Mouse (Mus musculus): ENCODE results near the gene Tbc1d4. TPM values are rescaled to one million over a fixed set of nuclear protein-coding genes. Genes with fewer than 3 reads are reported as not detected.

The Tbc1d4 gene
- 4.1 and 4.3 TPM in 2 replicates for polyA plus RNA-seq (2015; fragmentation: Nextera tagmentation; extraction: Ambion mirVana)

DNA sequence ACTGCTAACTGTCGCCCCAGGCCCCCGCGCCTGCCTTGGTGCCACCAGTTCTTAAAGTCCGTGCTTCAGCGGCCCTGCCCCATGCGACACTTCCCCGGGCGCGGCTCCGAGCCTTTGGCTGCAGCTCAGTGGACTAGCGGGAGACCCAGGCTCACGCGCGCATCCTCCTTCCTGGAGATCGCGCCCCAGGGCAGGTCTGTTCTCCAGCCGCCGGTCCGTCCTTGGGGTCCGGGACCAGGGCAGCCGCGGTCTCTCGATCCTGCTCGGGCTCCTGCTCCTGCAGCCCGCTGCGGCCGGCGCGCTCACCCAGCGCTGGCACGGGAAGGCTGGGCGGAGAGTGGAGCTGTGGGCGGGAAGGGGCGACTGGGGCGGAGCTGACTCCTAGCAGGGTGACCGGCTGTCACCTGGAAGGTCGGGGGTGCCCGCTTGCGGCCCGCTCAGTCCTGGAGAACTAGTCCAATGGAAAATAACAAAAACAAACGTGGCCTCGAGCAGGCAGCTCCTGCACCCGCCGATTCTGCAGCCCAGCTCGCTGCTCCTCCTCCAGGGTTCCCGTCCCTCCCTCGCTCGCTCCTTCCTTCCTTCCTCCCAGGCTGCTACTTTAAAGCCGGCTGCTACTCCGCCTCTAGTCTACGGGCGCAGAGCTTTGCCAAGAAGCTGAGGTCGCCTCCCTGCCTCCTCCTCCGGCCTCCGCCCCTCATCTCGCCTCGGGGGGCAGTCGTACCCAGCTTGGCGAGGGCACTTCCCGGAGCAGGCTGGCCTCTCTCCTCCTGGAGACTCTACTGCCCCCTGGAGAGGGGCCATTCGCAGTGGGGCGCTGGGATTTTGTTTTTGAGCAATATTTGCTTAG, at the start of gene Tbc1d4:
Gene Tbc1d4 (minus strand): TSS at position 673 of the 850 bp plus-strand sequence.
- TF ChIP-seq CTCF (IDR thresholded peaks at IDR 0.05; ENCODE audit: low read depth) = peak; percentile 87
- H3K4me1 ChIP-seq (replicated peaks; ENCODE audit: control insufficient read depth, insufficient read depth, low read length) = peaks cover 5% of the 10 kb centered on the region
- under 1% methylated on average over 60 of the region's 62 CpGs for WGBS
- ATAC-seq = peak; percentile 84
- H3K9ac ChIP-seq (ENCODE audit: low read depth, low read length) = peak within 1 kb of the TSS; percentile 53
- H3K9me3 ChIP-seq (ENCODE audit: control insufficient read depth) = no peaks in the 10 kb centered on the region
- no peaks in the 10 kb centered on the region for H3K27me3 ChIP-seq (replicated peaks; ENCODE audit: control insufficient read depth, insufficient read depth, low read length)
- peak within 1 kb of the TSS; percentile 51; the same call in 1 of the 2 replicates for H3K27ac ChIP-seq (ENCODE audit: low read depth, low read length)
- H3K36me3 ChIP-seq (ENCODE audit: control insufficient read depth, insufficient read depth) = no peaks in the 10 kb centered on the region
- peak within 1 kb of the TSS; percentile 100 for H3K4me2 ChIP-seq (replicated peaks; ENCODE audit: low read depth)
- peak within 1 kb of the TSS; percentile 84 for H3K4me3 ChIP-seq (ENCODE audit: low read depth, low read length)

GRCm38 (mm10) chr14:101656307-101656706, 47.3 kb upstream of the Tbc1d4 start:
- no peaks in the 10 kb centered on the region for H3K36me3 ChIP-seq (ENCODE audit: control insufficient read depth, insufficient read depth)
- 68% methylated on average over 10 of the region's 10 CpGs for WGBS
- H3K9me3 ChIP-seq (ENCODE audit: control insufficient read depth) = no peaks in the 10 kb centered on the region
- H3K4me2 ChIP-seq (replicated peaks; ENCODE audit: low read depth) = no peak overlapping the region
- H3K4me3 ChIP-seq (ENCODE audit: low read depth, low read length) = no peak overlapping the region
- no peak overlapping the region for H3K27ac ChIP-seq (ENCODE audit: low read depth, low read length)
- no peak for ATAC-seq
- H3K4me1 ChIP-seq (replicated peaks; ENCODE audit: control insufficient read depth, insufficient read depth, low read length) = 0 out of 2 replicates have a peak, but pooled peaks cover 2% of the 10 kb centered on the region
- TF ChIP-seq CTCF (IDR thresholded peaks at IDR 0.05; ENCODE audit: low read depth) = no peak
- H3K27me3 ChIP-seq (replicated peaks; ENCODE audit: control insufficient read depth, insufficient read depth, low read length) = no peaks in the 10 kb centered on the region
- H3K9ac ChIP-seq (ENCODE audit: low read depth, low read length) = no peak overlapping the region

DNA sequence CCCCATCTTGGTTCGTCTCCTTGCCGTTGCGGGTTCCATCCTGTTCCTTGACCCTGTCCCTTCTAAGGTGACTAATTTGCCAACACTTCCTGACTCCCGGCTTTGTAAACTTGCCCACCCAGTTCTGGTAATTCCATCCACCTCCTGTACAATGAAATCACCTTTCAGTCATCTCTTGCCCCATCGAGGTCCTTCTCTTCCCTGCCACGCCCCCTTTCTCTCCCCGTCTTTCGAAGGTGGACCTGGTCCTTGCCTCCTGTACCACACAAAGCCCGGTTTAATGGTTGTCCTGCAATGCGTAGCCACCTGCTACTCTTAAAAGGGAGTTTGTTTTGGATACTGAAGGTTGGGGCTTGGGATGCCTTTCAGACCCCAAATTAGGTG, 45.5 kb upstream of the Tbc1d4 start:
- Histone ChIP-seq H3K9me3 (ENCODE audit: control insufficient read depth) (no peaks in the 10 kb centered on the region), H3K27me3 (replicated peaks; ENCODE audit: control insufficient read depth, insufficient read depth, low read length) (no peaks in the 10 kb centered on the region), H3K27ac (ENCODE audit: low read depth, low read length) (no peak overlapping the region), H3K36me3 (ENCODE audit: control insufficient read depth, insufficient read depth) (no peaks in the 10 kb centered on the region), H3K4me1 (replicated peaks; ENCODE audit: control insufficient read depth, insufficient read depth, low read length) (0 out of 2 replicates have a peak, but pooled peaks cover 2% of the 10 kb centered on the region), H3K9ac (ENCODE audit: low read depth, low read length) (peak overlapping the region; percentile 71), H3K4me2 (replicated peaks; ENCODE audit: low read depth) (peak overlapping the region; percentile 96), H3K4me3 (ENCODE audit: low read depth, low read length) (peak overlapping the region; percentile 99)
- 0% methylated on average over 10 of the region's 10 CpGs for WGBS
- TF ChIP-seq CTCF (IDR thresholded peaks at IDR 0.05; ENCODE audit: low read depth) = no peak
- peak; percentile 1; the same call in 1 of the 2 replicates for ATAC-seq

- Histone ChIP-seq H3K36me3 (ENCODE audit: control insufficient read depth, insufficient read depth) (no peaks in the 10 kb centered on the region), H3K27me3 (replicated peaks; ENCODE audit: control insufficient read depth, insufficient read depth, low read length) (no peaks in the 10 kb centered on the region), H3K9me3 (ENCODE audit: control insufficient read depth) (no peaks in the 10 kb centered on the region), H3K4me2 (replicated peaks; ENCODE audit: low read depth) (peak within 1 kb of the TSS; percentile 96), H3K4me1 (replicated peaks; ENCODE audit: control insufficient read depth, insufficient read depth, low read length) (0 out of 2 replicates have a peak, but pooled peaks cover 2% of the 10 kb centered on the region), H3K9ac (ENCODE audit: low read depth, low read length) (peak within 1 kb of the TSS; percentile 71), H3K27ac (ENCODE audit: low read depth, low read length) (peak within 1 kb of the TSS; percentile 37; the same call in 1 of the 2 replicates), H3K4me3 (ENCODE audit: low read depth, low read length) (peak within 1 kb of the TSS; percentile 99)
- TF ChIP-seq CTCF (IDR thresholded peaks at IDR 0.05; ENCODE audit: low read depth) = peak; percentile 98
- under 1% methylated on average over 78 of the region's 81 CpGs for WGBS
- ATAC-seq = peak; percentile 94
These were observed 44.9 kb upstream of the Tbc1d4 start, which contains the start of gene Uchl3 for GRCm38 (mm10) chr14:101653581-101654525. Gene Uchl3, plus strand, starts transcription at chr14:101653967.

DNA sequence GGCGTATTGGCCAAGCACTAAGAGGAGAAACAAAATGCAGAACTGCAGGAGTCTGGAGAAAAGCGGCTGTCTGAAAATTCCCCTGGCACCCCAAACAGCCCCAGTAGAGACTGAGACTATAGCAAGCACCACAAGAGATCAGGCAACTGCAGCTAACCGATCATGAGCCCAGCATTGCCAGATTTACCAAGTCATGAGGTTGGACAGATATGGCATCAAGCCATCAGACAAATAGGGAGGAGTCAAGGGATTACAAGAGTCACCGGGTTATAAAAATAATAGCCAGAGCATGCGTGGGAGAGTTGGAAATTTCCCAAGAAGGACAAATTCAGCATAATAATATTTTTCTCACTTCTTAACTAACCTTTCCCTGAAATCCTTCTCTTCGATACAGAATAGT, 43.6 kb upstream of the Tbc1d4 start:
- Histone ChIP-seq H3K27me3 (replicated peaks; ENCODE audit: control insufficient read depth, insufficient read depth, low read length) (no peaks in the 10 kb centered on the region), H3K4me1 (replicated peaks; ENCODE audit: control insufficient read depth, insufficient read depth, low read length) (0 out of 2 replicates have a peak, but pooled peaks cover 2% of the 10 kb centered on the region), H3K4me2 (replicated peaks; ENCODE audit: low read depth) (no peak overlapping the region), H3K27ac (ENCODE audit: low read depth, low read length) (no peak overlapping the region), H3K4me3 (ENCODE audit: low read depth, low read length) (no peak overlapping the region), H3K36me3 (ENCODE audit: control insufficient read depth, insufficient read depth) (no peaks in the 10 kb centered on the region), H3K9ac (ENCODE audit: low read depth, low read length) (no peak overlapping the region), H3K9me3 (ENCODE audit: control insufficient read depth) (no peaks in the 10 kb centered on the region)
- no peak for ATAC-seq
- TF ChIP-seq CTCF (IDR thresholded peaks at IDR 0.05; ENCODE audit: low read depth) = no peak
- 80% methylated on average over 6 of the region's 6 CpGs for WGBS

All from intestine, postnatal 0 days (tissue).